Mouse (Mus musculus): ENCODE measurements around the gene 9030025P20Rik. TPM values are rescaled to one million over a fixed set of nuclear protein-coding genes. Genes with fewer than 3 reads are reported as not detected.
A peak's percentile ranks its signal among the peaks of the same experiment; 100 is the strongest.
"Not testable (repeated sequence)": the region's sequence is repeated elsewhere in the genome, so short reads cannot be mapped to it uniquely, and the experiment has no call there.

The 9030025P20Rik gene
- 3.0 and 5.6 TPM in 2 replicates for polyA plus RNA-seq (2012; ENCODE audit: insufficient read depth, insufficient read length, missing spikeins)

GRCm38 (mm10) chr17:14978362-14979038 lies at the start of gene 9030025P20Rik, which contains the start of gene Gm3417:
TSS of gene 9030025P20Rik (plus strand) at chr17:14978468.
TSS of gene Gm3417 (minus strand) at chr17:14978790.
- not testable (repeated sequence) for H3K27ac ChIP-seq (replicated peaks; ENCODE audit: low read depth, low read length); H3K4me3 ChIP-seq (ENCODE audit: insufficient read depth, low read depth, low read length); H3K4me1 ChIP-seq (ENCODE audit: control insufficient read depth, insufficient read depth, insufficient read length, low read length)

- no peak overlapping the region for H3K27ac ChIP-seq (replicated peaks; ENCODE audit: low read depth, low read length)
- no peaks in the 10 kb centered on the region for H3K4me1 ChIP-seq (ENCODE audit: control insufficient read depth, insufficient read depth, insufficient read length, low read length)
- H3K4me3 ChIP-seq (ENCODE audit: insufficient read depth, low read depth, low read length) = no peak overlapping the region
Measured at GRCm38 (mm10) chr17:14928631-14929030, 49.6 kb upstream of the 9030025P20Rik start.

GRCm38 (mm10) chr17:14930697-14931096 lies 47.6 kb upstream of the 9030025P20Rik start:
- Histone ChIP-seq H3K27ac (replicated peaks; ENCODE audit: low read depth, low read length) (no peak overlapping the region), H3K4me1 (ENCODE audit: control insufficient read depth, insufficient read depth, insufficient read length, low read length) (no peaks in the 10 kb centered on the region), H3K4me3 (ENCODE audit: insufficient read depth, low read depth, low read length) (no peak overlapping the region)

- Histone ChIP-seq H3K27ac (replicated peaks; ENCODE audit: low read depth, low read length) (no peak overlapping the region), H3K4me1 (ENCODE audit: control insufficient read depth, insufficient read depth, insufficient read length, low read length) (no peaks in the 10 kb centered on the region), H3K4me3 (ENCODE audit: insufficient read depth, low read depth, low read length) (no peak overlapping the region)
Measured at GRCm38 (mm10) chr17:14931469-14931868, 46.8 kb upstream of the 9030025P20Rik start.

- not testable (repeated sequence) for H3K27ac ChIP-seq (replicated peaks; ENCODE audit: low read depth, low read length); H3K4me1 ChIP-seq (ENCODE audit: control insufficient read depth, insufficient read depth, insufficient read length, low read length); H3K4me3 ChIP-seq (ENCODE audit: insufficient read depth, low read depth, low read length)
Measured at GRCm38 (mm10) chr17:14935280-14935679, 43.0 kb upstream of the 9030025P20Rik start.

GRCm38 (mm10) chr17:14935841-14936605 lies 42.2 kb upstream of the 9030025P20Rik start:
- H3K4me3 ChIP-seq (ENCODE audit: insufficient read depth, low read depth, low read length) = no peak overlapping the region
- H3K4me1 ChIP-seq (ENCODE audit: control insufficient read depth, insufficient read depth, insufficient read length, low read length) = no peaks in the 10 kb centered on the region
- H3K27ac ChIP-seq (replicated peaks; ENCODE audit: low read depth, low read length) = no peak overlapping the region

GRCm38 (mm10) chr17:14942181-14942580 lies 36.1 kb upstream of the 9030025P20Rik start:
- H3K4me3 ChIP-seq (ENCODE audit: insufficient read depth, low read depth, low read length); H3K27ac ChIP-seq (replicated peaks; ENCODE audit: low read depth, low read length); H3K4me1 ChIP-seq (ENCODE audit: control insufficient read depth, insufficient read depth, insufficient read length, low read length): not testable (repeated sequence)

- peak within 1 kb of the TSS; percentile 84 for H3K4me3 ChIP-seq (ENCODE audit: insufficient read depth, low read depth, low read length)
- peaks cover 8% of the 10 kb centered on the region for H3K4me1 ChIP-seq (ENCODE audit: control insufficient read depth, insufficient read depth, insufficient read length, low read length)
- H3K27ac ChIP-seq (replicated peaks; ENCODE audit: low read depth, low read length) = peak within 1 kb of the TSS; percentile 73
Measured at GRCm38 (mm10) chr17:14943009-14943728, 35.1 kb upstream of the 9030025P20Rik start, which contains the start of the genes Wdr27 and 1600012H06Rik. TSS of gene Wdr27 (minus strand) at chr17:14943158. TSS of gene 1600012H06Rik (plus strand) at chr17:14943184.

GRCm38 (mm10) chr17:14943729-14944059 lies 34.6 kb upstream of the 9030025P20Rik start:
- H3K4me3 ChIP-seq (ENCODE audit: insufficient read depth, low read depth, low read length) = peak overlapping the region; percentile 84
- peaks cover 8% of the 10 kb centered on the region for H3K4me1 ChIP-seq (ENCODE audit: control insufficient read depth, insufficient read depth, insufficient read length, low read length)
- peak overlapping the region; percentile 73 for H3K27ac ChIP-seq (replicated peaks; ENCODE audit: low read depth, low read length)

- no peak overlapping the region for H3K27ac ChIP-seq (replicated peaks; ENCODE audit: low read depth, low read length)
- H3K4me1 ChIP-seq (ENCODE audit: control insufficient read depth, insufficient read depth, insufficient read length, low read length) = peaks cover 8% of the 10 kb centered on the region
- no peak overlapping the region for H3K4me3 ChIP-seq (ENCODE audit: insufficient read depth, low read depth, low read length)
Measured at GRCm38 (mm10) chr17:14944551-14944950, 33.7 kb upstream of the 9030025P20Rik start.

- Histone ChIP-seq H3K4me1 (ENCODE audit: control insufficient read depth, insufficient read depth, insufficient read length, low read length) (peaks cover 3% of the 10 kb centered on the region; the same call in 1 of the 2 replicates), H3K4me3 (ENCODE audit: insufficient read depth, low read depth, low read length) (no peak overlapping the region), H3K27ac (replicated peaks; ENCODE audit: low read depth, low read length) (no peak overlapping the region)
Measured at GRCm38 (mm10) chr17:14949161-14949827, 29.0 kb upstream of the 9030025P20Rik start.

- Histone ChIP-seq H3K4me1 (ENCODE audit: control insufficient read depth, insufficient read depth, insufficient read length, low read length) (no peaks in the 10 kb centered on the region), H3K4me3 (ENCODE audit: insufficient read depth, low read depth, low read length) (no peak overlapping the region), H3K27ac (replicated peaks; ENCODE audit: low read depth, low read length) (no peak overlapping the region)
Measured at GRCm38 (mm10) chr17:14953452-14953851, 24.8 kb upstream of the 9030025P20Rik start.

- Histone ChIP-seq H3K4me3 (ENCODE audit: insufficient read depth, low read depth, low read length) (no peak overlapping the region), H3K4me1 (ENCODE audit: control insufficient read depth, insufficient read depth, insufficient read length, low read length) (no peaks in the 10 kb centered on the region; the same call in 1 of the 2 replicates), H3K27ac (replicated peaks; ENCODE audit: low read depth, low read length) (no peak overlapping the region)
Measured at GRCm38 (mm10) chr17:14958686-14959327, 19.5 kb upstream of the 9030025P20Rik start.

- no peaks in the 10 kb centered on the region; the same call in 1 of the 2 replicates for H3K4me1 ChIP-seq (ENCODE audit: control insufficient read depth, insufficient read depth, insufficient read length, low read length)
- H3K27ac ChIP-seq (replicated peaks; ENCODE audit: low read depth, low read length) = no peak overlapping the region
- H3K4me3 ChIP-seq (ENCODE audit: insufficient read depth, low read depth, low read length) = peak overlapping the region; percentile 37
Measured at GRCm38 (mm10) chr17:14959979-14960378, 18.3 kb upstream of the 9030025P20Rik start.
